Mouse (Mus musculus) heart, embryonic 14.5 days (tissue): ENCODE results near the gene Dhrs1. TPM values are rescaled to one million over a fixed set of nuclear protein-coding genes. Genes with fewer than 3 reads are reported as not detected.

Experiments used
- ATAC-seq: fragments of 200-750 bp; cut with Nextera tagmentation; 2 replicates; pipeline ENCODE4 v1.8.0; 2017; ENCODE audit warnings: low read depth, moderate TSS enrichment; ENCODE audit not compliant: insufficient number of reproducible peaks, insufficient read depth, low FRiP score
- H3K27ac ChIP-seq, 2 experiments: fragments of 200-500 bp in 1 of 2; fragments of 300-500 bp in 1 of 2; sonication (generic) in 1 of 2; replicated peaks in 1 of 2; 2 replicates each; pipeline ENCODE4 v1.5.1; 2012 to 2014; ENCODE audit warnings: low read depth in 2 of 2, low read length in 2 of 2, control low read depth in 1 of 2, mild to moderate bottlenecking in 1 of 2, mixed read lengths in 1 of 2; ENCODE audit not compliant: control insufficient read depth in 1 of 2, insufficient read depth in 1 of 2
- H3K27me3 ChIP-seq: fragments of 300-500 bp; sonication (generic); 2 replicates; pipeline ENCODE4 v1.6.1; 2014; ENCODE audit warnings: mild to moderate bottlenecking, low read length, control low read depth; ENCODE audit not compliant: control insufficient read depth, insufficient read depth
- H3K36me3 ChIP-seq: fragments of 300-500 bp; sonication (generic); 2 replicates; pipeline ENCODE4 v1.6.1; 2014; ENCODE audit warnings: mild to moderate bottlenecking, control low read depth, low read length, mixed read lengths; ENCODE audit not compliant: control insufficient read depth, insufficient read depth
- H3K4me1 ChIP-seq, 2 experiments: fragments of 200-500 bp in 1 of 2; fragments of 300-500 bp in 1 of 2; sonication (generic) in 1 of 2; 2 replicates each; pipeline ENCODE4 v1.6.1; 2012 to 2014; ENCODE audit warnings: low read length in 2 of 2, control low read depth in 1 of 2, mixed read lengths in 1 of 2; ENCODE audit not compliant: control insufficient read depth in 2 of 2, insufficient read depth in 2 of 2
- H3K4me2 ChIP-seq: fragments of 300-500 bp; sonication (generic); 2 replicates; pipeline ENCODE4 v1.6.1; 2014; ENCODE audit warnings: mild to moderate bottlenecking, low read length
- H3K4me3 ChIP-seq, 2 experiments: fragments of 200-500 bp in 1 of 2; fragments of 300-500 bp in 1 of 2; sonication (generic) in 1 of 2; 2 replicates each; pipeline ENCODE4 v1.5.1; 2012 to 2014; ENCODE audit warnings: low read length in 2 of 2, mild to moderate bottlenecking in 2 of 2, control low read depth in 1 of 2, low read depth in 1 of 2, moderate library complexity in 1 of 2; ENCODE audit not compliant: control insufficient read depth in 1 of 2, insufficient read depth in 1 of 2
- H3K9ac ChIP-seq: fragments of 300-500 bp; sonication (generic); 2 replicates; pipeline ENCODE4 v1.6.1; 2014; ENCODE audit warnings: mild to moderate bottlenecking, low read length
- H3K9me3 ChIP-seq: fragments of 300-500 bp; sonication (generic); 2 replicates; pipeline ENCODE4 v1.6.1; 2016; ENCODE audit warnings: low read length, control low read depth; ENCODE audit not compliant: control insufficient read depth
- WGBS: fragments of 180-500 bp; shearing (Covaris S2); extraction: QIAGEN DNeasy Blood & Tissue Kit; methylation state at CpG from one replicate; pipeline ENCODE4 v1.1.7; 2014; 5-methylcytosine and 5-hydroxymethylcytosine counted together
- polyA plus RNA-seq: library from polyadenylated mRNA; unstranded; fragments of >200 nt; fragmentation: Nextera tagmentation; extraction: Ambion mirVana; gene quantifications from 2 replicates; pipeline ENCODE4 v1.2.1, GENCODE M21; 2014

Dhrs1 gene
- polyA plus RNA-seq, 1 experiment from 2014 or later, result 70.6 TPM

- ATAC-seq, result no peak
- H3K36me3 ChIP-seq, result peaks cover 5% of the 10 kb centered on the region
- no peak overlapping the region for H3K9ac ChIP-seq
- peaks cover 23% of the 10 kb centered on the region; the same call in 1 of the 2 replicates for H3K27me3 ChIP-seq
- no peak overlapping the region for H3K4me2 ChIP-seq
- peaks cover 5 to 11% of the 10 kb centered on the region in 2 experiments; a peak in 2 of 4 replicates for H3K4me1 ChIP-seq
- no peak overlapping the region for H3K27ac ChIP-seq
- H3K4me3 ChIP-seq, result no peak overlapping the region
- no peaks in the 10 kb centered on the region for H3K9me3 ChIP-seq
- WGBS, result 71% methylated on average over 7 of the region's 7 CpGs
Measured at GRCm38 (mm10) chr14:55711786-55712185, 33.7 kb downstream of the Dhrs1 start.

- no peak overlapping the region for H3K27ac ChIP-seq
- 77% methylated on average over 4 of the region's 4 CpGs for WGBS
- H3K36me3 ChIP-seq, result no peaks in the 10 kb centered on the region
- peaks cover 5 to 11% of the 10 kb centered on the region in 2 experiments; a peak in 2 of 4 replicates for H3K4me1 ChIP-seq
- no peak for ATAC-seq
- no peak overlapping the region for H3K4me3 ChIP-seq
- H3K9ac ChIP-seq, result no peak overlapping the region
- peaks cover 23% of the 10 kb centered on the region; the same call in 1 of the 2 replicates for H3K27me3 ChIP-seq
- H3K4me2 ChIP-seq, result no peak overlapping the region
- H3K9me3 ChIP-seq, result no peaks in the 10 kb centered on the region
Measured at GRCm38 (mm10) chr14:55709509-55709908, 36.0 kb downstream of the Dhrs1 start.

GRCm38 (mm10) chr14:55707397-55707796 lies 38.1 kb downstream of the Dhrs1 start:
- Histone ChIP-seq H3K27me3 (peaks cover 11% of the 10 kb centered on the region; the same call in 1 of the 2 replicates), H3K9ac (no peak overlapping the region), H3K4me3 (no peak overlapping the region), H3K9me3 (no peaks in the 10 kb centered on the region), H3K4me2 (no peak overlapping the region), H3K36me3 (no peaks in the 10 kb centered on the region), H3K27ac (no peak overlapping the region), H3K4me1 (no peaks in the 10 kb centered on the region; a peak in 1 of 4 replicates)
- no peak for ATAC-seq
- WGBS, result 55% methylated on average over 5 of the region's 5 CpGs

GRCm38 (mm10) chr14:55706051-55706600 lies 39.4 kb downstream of the Dhrs1 start:
- H3K9ac ChIP-seq, result no peak overlapping the region
- no peak overlapping the region for H3K4me2 ChIP-seq
- H3K36me3 ChIP-seq, result no peaks in the 10 kb centered on the region
- no peaks in the 10 kb centered on the region; a peak in 1 of 4 replicates for H3K4me1 ChIP-seq
- 76% methylated on average over 8 of the region's 8 CpGs for WGBS
- H3K27ac ChIP-seq, result no peak overlapping the region
- ATAC-seq, result no peak
- H3K27me3 ChIP-seq, result no peaks in the 10 kb centered on the region
- no peaks in the 10 kb centered on the region for H3K9me3 ChIP-seq
- no peak overlapping the region for H3K4me3 ChIP-seq

GRCm38 (mm10) chr14:55702761-55703160 lies 42.7 kb downstream of the Dhrs1 start:
- no peak for ATAC-seq
- H3K4me2 ChIP-seq, result no peak overlapping the region
- H3K9ac ChIP-seq, result no peak overlapping the region
- H3K36me3 ChIP-seq, result no peaks in the 10 kb centered on the region
- H3K27ac ChIP-seq, result no peak overlapping the region
- no peaks in the 10 kb centered on the region for H3K27me3 ChIP-seq
- WGBS, result 56% methylated on average over 6 of the region's 6 CpGs
- H3K4me3 ChIP-seq, result no peak overlapping the region
- H3K9me3 ChIP-seq, result no peaks in the 10 kb centered on the region
- no peaks in the 10 kb centered on the region; a peak in 1 of 4 replicates for H3K4me1 ChIP-seq

- no peaks in the 10 kb centered on the region for H3K27me3 ChIP-seq
- WGBS, result 68% methylated on average over 9 of the region's 9 CpGs
- no peaks in the 10 kb centered on the region; a peak in 1 of 4 replicates for H3K4me1 ChIP-seq
- H3K9me3 ChIP-seq, result no peaks in the 10 kb centered on the region
- no peak for ATAC-seq
- H3K27ac ChIP-seq, result no peak overlapping the region
- H3K9ac ChIP-seq, result no peak overlapping the region
- H3K4me2 ChIP-seq, result no peak overlapping the region
- no peak overlapping the region for H3K4me3 ChIP-seq
- no peaks in the 10 kb centered on the region for H3K36me3 ChIP-seq
Measured at GRCm38 (mm10) chr14:55701131-55701530, 44.4 kb downstream of the Dhrs1 start.

GRCm38 (mm10) chr14:55697226-55697625 lies 48.3 kb downstream of the Dhrs1 start:
- Histone ChIP-seq H3K4me3 (no peak overlapping the region), H3K36me3 (no peaks in the 10 kb centered on the region), H3K4me1 (no peaks in the 10 kb centered on the region), H3K27ac (no peak overlapping the region), H3K4me2 (no peak overlapping the region), H3K9ac (no peak overlapping the region), H3K27me3 (no peaks in the 10 kb centered on the region), H3K9me3 (no peaks in the 10 kb centered on the region)
- 76% methylated on average over 4 of the region's 4 CpGs for WGBS
- ATAC-seq, result no peak

GRCm38 (mm10) chr14:55689433-55689832 lies 56.1 kb downstream of the Dhrs1 start:
- Histone ChIP-seq H3K9ac (no peak overlapping the region), H3K4me2 (no peak overlapping the region), H3K36me3 (no peaks in the 10 kb centered on the region), H3K4me3 (no peak overlapping the region), H3K27ac (no peak overlapping the region), H3K27me3 (no peaks in the 10 kb centered on the region), H3K9me3 (no peaks in the 10 kb centered on the region), H3K4me1 (no peaks in the 10 kb centered on the region)
- no peak for ATAC-seq
- 75% methylated on average over 10 of the region's 10 CpGs for WGBS
